Mouse (Mus musculus): ENCODE measurements around the gene Rpl12.

GRCm38 (mm10) chr2:32992130-32992529 is 30.8 kb downstream of the Rpl12 start:
- TF ChIP-seq CTCF (IDR thresholded peaks at IDR 0.05) (no peak), EP300 (IDR thresholded peaks at IDR 0.05) (no peak)

Data from lung, postnatal 0 days (tissue).